Mouse (Mus musculus) forebrain, embryonic 10.5 days (tissue): ENCODE measurements around the gene Agpat4. TPM values are rescaled to one million over a fixed set of nuclear protein-coding genes. Genes with fewer than 3 reads are reported as not detected.

Source experiments
- DNase-seq: peaks from one replicate; pipeline ENCODE4 v3.0.0-alpha.2; 2017; ENCODE audit warnings: low spot score; ENCODE audit errors: extremely low spot score
- H3K27ac ChIP-seq: fragments of 300-500 bp; sonication (generic); 2 replicates; pipeline ENCODE4 v1.5.1; 2016; ENCODE audit warnings: mild to moderate bottlenecking
- H3K27me3 ChIP-seq: fragments of 300-500 bp; sonication (generic); 2 replicates; pipeline ENCODE4 v1.6.1; 2016; ENCODE audit warnings: mild to moderate bottlenecking; ENCODE audit not compliant: poor library complexity, severe bottlenecking
- H3K36me3 ChIP-seq: fragments of 300-500 bp; sonication (generic); replicated peaks from 2 replicates; pipeline ENCODE4 v1.6.1; 2016; ENCODE audit warnings: mild to moderate bottlenecking, moderate library complexity
- H3K4me1 ChIP-seq: fragments of 300-500 bp; sonication (generic); 2 replicates; pipeline ENCODE4 v1.6.1; 2016
- H3K4me3 ChIP-seq: fragments of 300-500 bp; sonication (generic); 2 replicates; pipeline ENCODE4 v1.5.1; 2016; ENCODE audit warnings: mild to moderate bottlenecking, moderate library complexity
- H3K9me3 ChIP-seq: fragments of 300-500 bp; sonication (generic); 2 replicates; pipeline ENCODE4 v1.6.1; 2016; ENCODE audit warnings: mild to moderate bottlenecking, moderate library complexity
- WGBS: fragments of 180-500 bp; shearing (Covaris S2); methylation state at CpG from one replicate; pipeline ENCODE4 v1.1.7; 2016; 5-methylcytosine and 5-hydroxymethylcytosine counted together
- polyA plus RNA-seq: library from polyadenylated mRNA; unstranded; fragments of >200 nt; fragmentation: Nextera tagmentation; extraction: Ambion mirVana; gene quantifications from 2 replicates; pipeline ENCODE4 v1.2.1, GENCODE M21; 2016

Gene Agpat4
- polyA plus RNA-seq, 1 experiment from 2014 or later, result 42.2 TPM

DNA sequence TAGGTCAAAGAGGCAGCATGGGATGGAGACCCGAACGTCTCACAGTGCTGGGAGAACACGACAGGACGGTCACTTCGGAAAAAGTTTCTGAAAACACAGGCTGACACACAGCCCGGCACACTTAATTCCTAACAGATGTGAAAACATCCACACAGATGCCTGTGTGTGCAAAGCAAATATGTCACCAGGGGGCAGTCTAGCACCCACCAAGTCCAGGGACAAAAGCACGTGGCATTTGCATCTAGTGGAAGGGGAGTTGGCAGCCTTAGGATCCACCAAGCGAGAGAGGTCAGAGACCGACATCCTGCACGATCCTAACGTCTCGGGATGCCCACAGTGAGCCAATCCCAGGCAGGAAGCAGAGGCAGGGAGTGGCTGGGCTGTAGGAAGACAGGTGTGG lies 108.0 kb downstream of the Agpat4 start:
- Histone ChIP-seq H3K27ac (no peak overlapping the region), H3K9me3 (no peaks in the 10 kb centered on the region), H3K4me1 (0 out of 2 replicates have a peak, but pooled peaks cover 5% of the 10 kb centered on the region), H3K27me3 (no peaks in the 10 kb centered on the region), H3K36me3 (peaks cover 76% of the 10 kb centered on the region), H3K4me3 (no peak overlapping the region)
- 67% methylated on average over 12 of the region's 12 CpGs for WGBS
- DNase-seq, result no peak

DNA sequence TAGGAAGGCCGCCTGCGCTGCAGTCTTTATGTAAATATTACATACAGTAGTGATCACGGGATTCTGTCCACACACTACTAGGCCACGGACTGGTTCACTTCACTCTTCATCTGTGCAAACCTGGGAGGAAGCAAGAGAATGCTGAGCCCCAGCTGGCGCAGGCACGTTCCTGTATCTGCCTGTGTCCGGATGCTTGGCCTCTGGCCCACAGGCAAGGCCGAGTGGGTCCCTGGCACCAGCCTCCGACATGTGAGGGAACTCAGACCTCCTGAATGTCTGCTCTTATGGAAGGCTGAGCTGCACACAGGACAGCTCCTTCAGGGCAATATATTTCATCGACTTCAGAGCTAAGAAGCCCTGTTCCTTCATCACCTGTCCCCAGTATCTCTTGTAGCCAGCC lies 109.5 kb downstream of the Agpat4 start:
- H3K27me3 ChIP-seq, result no peaks in the 10 kb centered on the region
- no peak overlapping the region for H3K27ac ChIP-seq
- WGBS, result 94% methylated on average over 10 of the region's 10 CpGs
- H3K4me1 ChIP-seq, result 0 out of 2 replicates have a peak, but pooled peaks cover 5% of the 10 kb centered on the region
- H3K9me3 ChIP-seq, result no peaks in the 10 kb centered on the region
- no peak overlapping the region for H3K4me3 ChIP-seq
- peaks cover 76% of the 10 kb centered on the region for H3K36me3 ChIP-seq
- no peak for DNase-seq

DNA sequence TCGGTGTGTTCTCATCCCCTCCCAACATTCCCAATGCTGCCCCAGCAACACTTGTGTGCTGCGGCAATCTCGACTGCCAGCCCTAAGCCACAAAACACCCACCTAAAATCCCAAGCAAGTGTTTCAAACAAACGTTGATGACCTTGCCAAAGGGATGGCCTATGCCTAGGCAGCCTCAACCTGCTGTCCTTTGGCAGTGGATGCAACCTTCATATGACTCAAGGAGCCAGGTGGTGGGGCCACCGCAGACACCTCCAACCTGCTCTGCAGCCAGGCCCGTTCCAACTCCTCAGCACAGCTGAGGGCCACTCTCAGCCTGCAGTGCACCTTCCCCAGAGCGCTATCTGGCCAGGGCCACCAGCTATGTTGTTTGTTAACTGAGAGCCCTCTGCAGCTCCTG lies 110.0 kb downstream of the Agpat4 start:
- no peak for DNase-seq
- Histone ChIP-seq H3K9me3 (no peaks in the 10 kb centered on the region), H3K36me3 (peaks cover 80% of the 10 kb centered on the region), H3K4me1 (0 out of 2 replicates have a peak, but pooled peaks cover 5% of the 10 kb centered on the region), H3K4me3 (no peak overlapping the region), H3K27ac (no peak overlapping the region), H3K27me3 (no peaks in the 10 kb centered on the region)
- WGBS, result 95% methylated on average over 7 of the region's 7 CpGs

DNA sequence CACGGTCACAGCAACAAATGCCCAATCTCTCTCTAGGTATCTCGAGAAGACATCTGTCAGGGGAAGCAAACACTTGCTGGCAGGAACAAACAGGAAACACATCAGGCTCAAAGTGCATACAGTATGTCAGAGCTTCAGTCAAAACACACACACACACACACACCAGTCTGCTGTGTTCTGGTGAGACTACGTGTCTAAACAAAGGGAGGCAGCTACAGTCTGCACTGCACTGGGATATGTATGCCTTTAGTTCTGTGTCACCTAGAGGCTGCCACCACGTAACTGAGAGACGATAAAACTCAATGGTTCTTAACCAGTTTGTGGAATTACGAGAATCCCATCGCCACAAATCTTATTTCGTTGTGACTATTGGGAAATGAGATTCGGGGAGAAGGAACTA lies 111.3 kb downstream of the Agpat4 start:
- Histone ChIP-seq H3K4me3 (no peak overlapping the region), H3K9me3 (no peaks in the 10 kb centered on the region), H3K36me3 (peaks cover 83% of the 10 kb centered on the region), H3K27me3 (no peaks in the 10 kb centered on the region), H3K27ac (no peak overlapping the region), H3K4me1 (no peaks in the 10 kb centered on the region)
- WGBS, result 96% methylated on average over 9 of the region's 9 CpGs
- no peak for DNase-seq

DNA sequence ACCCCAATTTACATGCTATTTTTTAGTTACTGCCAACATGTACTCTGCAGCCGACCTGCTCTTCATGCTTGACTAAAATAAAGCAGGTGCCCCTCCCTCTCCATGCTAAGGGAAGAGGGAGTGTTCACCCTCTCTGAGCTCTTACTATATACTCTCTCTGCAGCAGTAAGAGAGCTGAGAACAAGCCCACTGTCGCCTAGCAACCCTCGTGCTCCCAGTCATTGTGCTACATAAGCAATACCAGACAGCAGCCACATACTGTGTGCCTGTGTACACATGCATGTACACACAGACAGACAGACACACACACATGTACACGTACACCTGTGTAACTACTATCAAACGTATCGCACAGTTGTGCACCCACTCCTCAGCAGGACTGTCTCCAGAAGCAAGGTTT lies 111.7 kb downstream of the Agpat4 start:
- DNase-seq, result no peak
- Histone ChIP-seq H3K36me3 (peaks cover 86% of the 10 kb centered on the region), H3K9me3 (no peaks in the 10 kb centered on the region), H3K27me3 (no peaks in the 10 kb centered on the region), H3K27ac (no peak overlapping the region), H3K4me1 (no peaks in the 10 kb centered on the region), H3K4me3 (no peak overlapping the region)
- WGBS, result 90% methylated on average over 6 of the region's 6 CpGs

GRCm38 (mm10) chr17:12231087-12231486 lies 112.6 kb downstream of the Agpat4 start:
- Histone ChIP-seq H3K4me1 (no peaks in the 10 kb centered on the region), H3K27me3 (no peaks in the 10 kb centered on the region), H3K27ac (no peak overlapping the region), H3K9me3 (no peaks in the 10 kb centered on the region), H3K4me3 (no peak overlapping the region), H3K36me3 (peaks cover 94% of the 10 kb centered on the region)
- DNase-seq, result no peak
- WGBS, result 97% methylated on average over 7 of the region's 7 CpGs

DNA sequence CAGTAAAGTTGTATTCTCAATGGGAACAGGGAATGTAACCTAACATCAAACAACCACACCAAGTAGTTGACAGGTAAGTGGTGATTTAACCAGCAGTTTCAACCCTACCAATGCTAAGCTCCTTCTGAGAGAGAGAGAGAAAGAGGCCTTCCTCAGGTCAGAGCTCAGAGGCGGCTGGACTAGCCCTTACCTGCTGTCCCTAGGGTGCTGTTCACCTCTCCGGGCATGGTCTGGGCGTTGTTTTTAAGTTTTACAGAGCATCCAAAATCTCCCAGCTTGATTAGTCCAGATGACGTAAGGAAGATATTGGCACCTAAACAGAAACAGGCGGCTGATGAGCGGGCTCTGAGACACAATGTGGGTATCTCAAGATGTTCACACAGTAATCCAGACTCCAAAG lies 114.2 kb downstream of the Agpat4 start:
- Histone ChIP-seq H3K36me3 (peaks cover 98% of the 10 kb centered on the region), H3K4me3 (no peak overlapping the region), H3K27me3 (no peaks in the 10 kb centered on the region), H3K27ac (no peak overlapping the region), H3K9me3 (no peaks in the 10 kb centered on the region), H3K4me1 (no peaks in the 10 kb centered on the region)
- 96% methylated on average over 6 of the region's 6 CpGs for WGBS
- DNase-seq, result no peak

DNA sequence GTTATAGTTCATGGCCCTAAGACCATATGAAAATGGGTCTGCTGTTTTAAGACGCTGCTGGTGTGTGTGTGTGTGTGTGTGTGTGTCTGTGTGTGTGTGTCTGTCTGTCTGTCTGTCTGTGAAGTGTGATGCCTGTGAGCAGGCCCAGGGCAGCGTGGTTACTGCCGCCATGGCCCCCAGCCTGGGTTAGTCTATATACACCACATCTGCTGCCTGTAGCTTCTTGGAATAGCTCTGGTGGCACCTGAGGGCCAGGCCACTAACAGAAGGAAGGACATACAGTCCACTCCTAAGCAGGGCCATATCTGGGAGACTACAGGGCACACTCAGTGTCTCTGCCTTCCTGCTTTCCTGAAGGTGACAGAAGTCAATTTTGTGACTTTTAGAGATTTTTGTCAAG lies 122.2 kb downstream of the Agpat4 start:
- H3K4me1 ChIP-seq, result no peaks in the 10 kb centered on the region
- H3K27me3 ChIP-seq, result no peaks in the 10 kb centered on the region
- no peak for DNase-seq
- WGBS, result 94% methylated on average over 3 of the region's 3 CpGs
- no peak overlapping the region for H3K27ac ChIP-seq
- no peaks in the 10 kb centered on the region for H3K9me3 ChIP-seq
- peaks cover 83% of the 10 kb centered on the region for H3K36me3 ChIP-seq
- no peak overlapping the region for H3K4me3 ChIP-seq

DNA sequence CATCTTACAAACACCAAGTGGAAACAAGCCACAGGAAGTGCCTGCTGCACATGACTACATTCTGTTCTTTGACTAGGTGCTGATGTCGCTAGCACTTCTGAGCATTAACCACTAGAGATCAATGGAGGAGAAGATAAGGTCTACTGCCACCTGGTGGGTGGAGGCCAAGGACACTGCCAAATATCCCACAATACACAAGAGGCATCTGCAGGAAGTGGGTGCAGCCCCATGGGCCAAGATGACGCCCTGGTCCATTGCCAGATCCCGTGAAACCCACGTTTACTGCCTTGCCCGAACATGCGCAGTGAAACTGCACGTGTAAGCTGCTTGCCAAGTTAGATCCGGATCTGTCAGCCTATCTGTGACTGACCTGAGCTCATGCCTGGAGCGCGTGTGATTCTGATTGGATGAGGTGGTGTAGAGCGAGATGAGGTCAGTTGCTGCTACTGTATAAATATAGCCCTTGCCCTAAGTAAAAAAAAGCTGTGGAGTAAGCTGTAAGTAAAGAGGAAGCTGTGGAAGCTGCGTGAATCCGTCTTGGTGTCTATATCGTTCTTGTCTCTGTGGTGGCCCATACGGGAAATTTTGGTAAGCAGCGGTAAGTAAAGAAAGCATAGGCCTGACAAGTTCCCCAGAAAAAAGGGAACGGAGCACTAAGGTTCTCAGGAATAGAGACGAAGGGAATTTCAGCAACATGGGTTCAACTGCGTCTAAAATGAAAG lies 131.4 kb downstream of the Agpat4 start:
- no peak for DNase-seq
- no peaks in the 10 kb centered on the region for H3K4me1 ChIP-seq
- peaks cover 93% of the 10 kb centered on the region for H3K36me3 ChIP-seq
- peaks cover 17% of the 10 kb centered on the region for H3K9me3 ChIP-seq
- no peaks in the 10 kb centered on the region for H3K27me3 ChIP-seq
- 96% methylated on average over 19 of the region's 19 CpGs for WGBS
- H3K4me3 ChIP-seq, result no peak overlapping the region
- no peak overlapping the region for H3K27ac ChIP-seq

DNA sequence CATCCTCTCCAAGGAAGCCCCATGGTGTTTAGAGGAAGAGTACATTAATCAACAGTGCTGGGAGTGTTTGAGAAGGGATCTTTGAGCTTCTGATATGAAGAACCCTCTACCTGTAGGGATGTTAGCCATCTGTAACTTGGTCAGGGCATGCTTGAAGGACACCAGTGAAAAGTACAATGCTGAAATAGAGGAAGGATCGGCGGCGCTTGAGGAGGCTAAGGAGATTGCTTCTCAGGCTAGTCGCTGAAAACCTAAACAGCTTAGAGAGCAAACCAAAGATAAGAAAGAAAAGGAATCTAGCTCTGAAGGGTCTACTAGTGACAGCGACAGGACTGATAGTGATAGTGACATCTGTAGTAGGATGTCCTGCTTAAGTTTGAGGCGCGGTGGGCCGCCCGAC lies 132.1 kb downstream of the Agpat4 start:
- H3K36me3 ChIP-seq, result peaks cover 94% of the 10 kb centered on the region
- no peaks in the 10 kb centered on the region for H3K4me1 ChIP-seq
- H3K4me3 ChIP-seq, result no peak overlapping the region
- H3K27ac ChIP-seq, result no peak overlapping the region
- no peak for DNase-seq
- no peaks in the 10 kb centered on the region for H3K27me3 ChIP-seq
- 94% methylated on average over 9 of the region's 9 CpGs for WGBS
- H3K9me3 ChIP-seq, result peaks cover 17% of the 10 kb centered on the region

GRCm38 (mm10) chr17:12256142-12256541 lies 137.6 kb downstream of the Agpat4 start:
- Histone ChIP-seq H3K36me3 (peaks cover 100% of the 10 kb centered on the region), H3K4me3 (no peak overlapping the region), H3K27ac (no peak overlapping the region), H3K27me3 (no peaks in the 10 kb centered on the region), H3K9me3 (peaks cover 17% of the 10 kb centered on the region), H3K4me1 (no peaks in the 10 kb centered on the region)
- WGBS, result 96% methylated on average over 11 of the region's 11 CpGs
- no peak for DNase-seq

- no peak for DNase-seq
- no peak overlapping the region for H3K4me3 ChIP-seq
- WGBS, result 82% methylated on average over 6 of the region's 6 CpGs
- H3K9me3 ChIP-seq, result peaks cover under 1% of the 10 kb centered on the region; the same call in 1 of the 2 replicates
- H3K4me1 ChIP-seq, result no peaks in the 10 kb centered on the region
- H3K27ac ChIP-seq, result no peak overlapping the region
- H3K36me3 ChIP-seq, result peaks cover 88% of the 10 kb centered on the region
- H3K27me3 ChIP-seq, result no peaks in the 10 kb centered on the region
These were observed 140.0 kb downstream of the Agpat4 start for GRCm38 (mm10) chr17:12258517-12258916.

GRCm38 (mm10) chr17:12259957-12260356 lies 141.5 kb downstream of the Agpat4 start:
- Histone ChIP-seq H3K4me3 (no peak overlapping the region), H3K4me1 (no peaks in the 10 kb centered on the region), H3K27me3 (no peaks in the 10 kb centered on the region), H3K9me3 (no peaks in the 10 kb centered on the region), H3K36me3 (peaks cover 78% of the 10 kb centered on the region), H3K27ac (no peak overlapping the region)
- WGBS, result 89% methylated on average over 8 of the region's 8 CpGs
- DNase-seq, result no peak

- peaks cover 67% of the 10 kb centered on the region for H3K36me3 ChIP-seq
- no peaks in the 10 kb centered on the region for H3K9me3 ChIP-seq
- DNase-seq, result no peak
These were observed 142.9 kb downstream of the Agpat4 start for GRCm38 (mm10) chr17:12261376-12261775.

More at GRCm38 (mm10) chr17:12261376-12261775, 142.9 kb downstream of the Agpat4 start:
- Histone ChIP-seq H3K4me1 (peaks cover 7% of the 10 kb centered on the region), H3K27ac (no peak overlapping the region), H3K27me3 (no peaks in the 10 kb centered on the region), H3K4me3 (no peak overlapping the region)
- 91% methylated on average over 7 of the region's 7 CpGs for WGBS
